Mouse (Mus musculus): ENCODE data around the gene Foxg1. TPM values are rescaled to one million over a fixed set of nuclear protein-coding genes. Genes with fewer than 3 reads are reported as not detected.

The Foxg1 gene
- polyA plus RNA-seq, 1 experiment from 2014 or later = 0.75 TPM

DNA sequence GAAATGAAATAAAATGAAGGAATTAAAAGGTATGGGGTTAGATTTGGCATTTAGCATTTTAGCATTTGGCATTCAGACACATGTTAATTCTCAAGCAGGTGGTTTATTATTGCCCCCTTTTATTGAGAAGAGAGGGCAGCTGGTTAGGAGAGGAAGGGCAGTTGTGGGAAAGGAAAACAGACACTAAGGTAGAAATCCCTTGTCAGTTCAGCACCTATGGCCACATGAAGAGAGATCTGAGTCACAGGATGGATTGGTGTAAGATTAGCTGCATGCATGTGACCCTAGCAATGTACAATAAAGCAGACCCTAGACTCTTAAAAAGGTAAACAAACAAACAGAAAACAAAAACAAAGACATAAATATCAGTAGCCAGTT is 15.7 kb downstream of the Foxg1 start:
- no peak overlapping the region for H3K4me2 ChIP-seq

GRCm38 (mm10) chr12:49398636-49399035 is 16.2 kb downstream of the Foxg1 start:
- H3K4me3 ChIP-seq (ENCODE audit: low read depth, low read length) = no peak overlapping the region
- H3K4me2 ChIP-seq = no peak overlapping the region
- no peaks in the 10 kb centered on the region for H3K9me3 ChIP-seq (ENCODE audit: control insufficient read depth, low read length)
- ATAC-seq (replicated peaks; ENCODE audit: low FRiP score) (no peak), DNase-seq (ENCODE audit: low spot score) (no peak)
- H3K9ac ChIP-seq (ENCODE audit: low read depth, low read length) = no peak overlapping the region
- H3K27me3 ChIP-seq (replicated peaks; ENCODE audit: control insufficient read depth, insufficient read depth, low read length) = peaks cover 73% of the 10 kb centered on the region
- H3K27ac ChIP-seq (ENCODE audit: low read depth, low read length) = no peak overlapping the region
- no peaks in the 10 kb centered on the region for H3K4me1 ChIP-seq (replicated peaks; ENCODE audit: control insufficient read depth, insufficient read depth, low read length)
- 19% methylated on average over 3 of the region's 3 CpGs for WGBS
- no peaks in the 10 kb centered on the region for H3K36me3 ChIP-seq (ENCODE audit: control insufficient read depth, insufficient read depth, low read length)

More for the DNA sequence above, 15.7 kb downstream of the Foxg1 start:
- H3K27me3 ChIP-seq (replicated peaks; ENCODE audit: control insufficient read depth, insufficient read depth, low read length) = peaks cover 71% of the 10 kb centered on the region
- H3K9me3 ChIP-seq (ENCODE audit: control insufficient read depth, low read length) = no peaks in the 10 kb centered on the region
- no peaks in the 10 kb centered on the region for H3K4me1 ChIP-seq (replicated peaks; ENCODE audit: control insufficient read depth, insufficient read depth, low read length)
- no peak overlapping the region for H3K4me3 ChIP-seq (ENCODE audit: low read depth, low read length)
- no peaks in the 10 kb centered on the region for H3K36me3 ChIP-seq (ENCODE audit: control insufficient read depth, insufficient read depth, low read length)
- no peak overlapping the region for H3K9ac ChIP-seq (ENCODE audit: low read depth, low read length)
- no peak overlapping the region for H3K27ac ChIP-seq (ENCODE audit: low read depth, low read length)
- no peak for ATAC-seq (replicated peaks; ENCODE audit: low FRiP score)
- no peak for DNase-seq (ENCODE audit: low spot score)

DNA sequence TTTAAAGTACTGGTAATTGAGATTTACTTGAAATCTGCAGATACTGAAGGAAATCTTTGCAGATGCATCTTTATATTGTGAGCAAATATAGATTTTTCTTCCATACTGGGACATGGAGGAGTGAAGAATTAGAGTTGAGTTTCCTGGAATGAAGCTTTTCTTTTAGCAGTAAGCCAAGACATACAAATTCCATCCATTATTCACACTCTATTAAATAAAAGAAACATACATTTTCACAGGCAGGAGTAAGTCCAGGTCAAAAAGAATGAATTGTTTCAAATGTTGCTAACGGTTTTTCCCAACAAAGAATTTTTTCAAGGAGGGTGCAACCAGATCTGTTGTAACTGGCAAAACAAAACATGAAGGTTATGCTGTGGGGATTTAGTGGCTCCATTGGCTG is 17.2 kb downstream of the Foxg1 start:
- no peak overlapping the region for H3K9ac ChIP-seq (ENCODE audit: low read depth, low read length)
- no peak overlapping the region for H3K4me2 ChIP-seq
- ATAC-seq (replicated peaks; ENCODE audit: low FRiP score) (no peak), DNase-seq (ENCODE audit: low spot score) (no peak)
- peaks cover 66% of the 10 kb centered on the region for H3K27me3 ChIP-seq (replicated peaks; ENCODE audit: control insufficient read depth, insufficient read depth, low read length)
- no peak overlapping the region for H3K4me3 ChIP-seq (ENCODE audit: low read depth, low read length)
- no peaks in the 10 kb centered on the region for H3K9me3 ChIP-seq (ENCODE audit: control insufficient read depth, low read length)
- 2% methylated on average over 1 of the region's 1 CpGs for WGBS
- H3K27ac ChIP-seq (ENCODE audit: low read depth, low read length) = no peak overlapping the region
- no peaks in the 10 kb centered on the region for H3K4me1 ChIP-seq (replicated peaks; ENCODE audit: control insufficient read depth, insufficient read depth, low read length)
- H3K36me3 ChIP-seq (ENCODE audit: control insufficient read depth, insufficient read depth, low read length) = no peaks in the 10 kb centered on the region

GRCm38 (mm10) chr12:49400036-49400852 is 17.8 kb downstream of the Foxg1 start:
- Histone ChIP-seq H3K4me2 (no peak overlapping the region), H3K27ac (ENCODE audit: low read depth, low read length) (no peak overlapping the region), H3K27me3 (replicated peaks; ENCODE audit: control insufficient read depth, insufficient read depth, low read length) (peaks cover 60% of the 10 kb centered on the region), H3K9ac (ENCODE audit: low read depth, low read length) (no peak overlapping the region), H3K4me1 (replicated peaks; ENCODE audit: control insufficient read depth, insufficient read depth, low read length) (no peaks in the 10 kb centered on the region), H3K9me3 (ENCODE audit: control insufficient read depth, low read length) (no peaks in the 10 kb centered on the region), H3K36me3 (ENCODE audit: control insufficient read depth, insufficient read depth, low read length) (no peaks in the 10 kb centered on the region), H3K4me3 (ENCODE audit: low read depth, low read length) (no peak overlapping the region)
- ATAC-seq (replicated peaks; ENCODE audit: low FRiP score) (no peak), DNase-seq (ENCODE audit: low spot score) (no peak)
- 5% methylated on average over 9 of the region's 9 CpGs for WGBS

DNA sequence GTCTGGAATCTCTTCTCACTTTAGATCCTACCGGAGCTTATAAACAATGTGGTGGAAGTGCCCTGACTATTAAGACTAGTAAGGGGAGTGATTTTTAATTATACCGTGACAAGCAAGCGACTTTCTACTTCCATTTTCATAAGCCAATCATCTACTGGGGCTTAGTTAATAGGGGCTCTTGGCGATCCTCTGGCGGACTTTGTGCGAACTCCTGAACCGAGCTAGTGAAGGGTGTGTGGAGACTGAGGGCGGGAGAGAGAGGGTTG is 18.3 kb downstream of the Foxg1 start:
- Histone ChIP-seq H3K9me3 (ENCODE audit: control insufficient read depth, low read length) (no peaks in the 10 kb centered on the region), H3K27ac (ENCODE audit: low read depth, low read length) (no peak overlapping the region), H3K27me3 (replicated peaks; ENCODE audit: control insufficient read depth, insufficient read depth, low read length) (peaks cover 57% of the 10 kb centered on the region), H3K9ac (ENCODE audit: low read depth, low read length) (no peak overlapping the region), H3K36me3 (ENCODE audit: control insufficient read depth, insufficient read depth, low read length) (no peaks in the 10 kb centered on the region), H3K4me3 (ENCODE audit: low read depth, low read length) (peak overlapping the region; percentile 38; the same call in 1 of the 2 replicates), H3K4me2 (peak overlapping the region; percentile 60), H3K4me1 (replicated peaks; ENCODE audit: control insufficient read depth, insufficient read depth, low read length) (no peaks in the 10 kb centered on the region)
- DNase-seq (ENCODE audit: low spot score) (no peak), ATAC-seq (replicated peaks; ENCODE audit: low FRiP score) (no peak)
- under 1% methylated on average over 8 of the region's 8 CpGs for WGBS

- Histone ChIP-seq H3K4me1 (replicated peaks; ENCODE audit: control insufficient read depth, insufficient read depth, low read length) (no peaks in the 10 kb centered on the region), H3K4me3 (ENCODE audit: low read depth, low read length) (peak overlapping the region; percentile 38), H3K9me3 (ENCODE audit: control insufficient read depth, low read length) (no peaks in the 10 kb centered on the region), H3K9ac (ENCODE audit: low read depth, low read length) (no peak overlapping the region), H3K27me3 (replicated peaks; ENCODE audit: control insufficient read depth, insufficient read depth, low read length) (peaks cover 54% of the 10 kb centered on the region), H3K27ac (ENCODE audit: low read depth, low read length) (no peak overlapping the region), H3K36me3 (ENCODE audit: control insufficient read depth, insufficient read depth, low read length) (no peaks in the 10 kb centered on the region), H3K4me2 (peak overlapping the region; percentile 60)
- WGBS = 2% methylated on average over 56 of the region's 68 CpGs
- DNase-seq (ENCODE audit: low spot score) = peak; percentile 39
- peak; percentile 36; the same call in 1 of the 2 replicates for ATAC-seq (replicated peaks; ENCODE audit: low FRiP score)
Measured at GRCm38 (mm10) chr12:49401119-49401795, 18.8 kb downstream of the Foxg1 start.

DNA sequence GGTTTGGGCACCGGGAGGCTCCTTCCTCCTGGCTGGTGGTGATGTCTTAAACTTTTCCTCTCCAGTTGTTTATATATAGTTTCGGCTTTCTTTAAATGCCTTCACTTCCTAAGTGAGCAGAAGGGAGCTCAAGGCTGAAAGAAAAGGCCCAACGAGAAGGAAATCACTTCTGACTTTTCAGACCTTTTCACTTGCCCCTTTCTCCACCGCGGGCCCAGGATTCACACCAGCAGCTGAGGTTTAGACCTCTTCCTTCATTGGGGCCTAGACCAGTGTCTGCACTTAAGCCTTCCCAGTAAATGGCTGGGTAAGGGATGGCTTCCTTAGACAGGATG is 19.3 kb downstream of the Foxg1 start:
- H3K4me2 ChIP-seq = peak overlapping the region; percentile 60

GRCm38 (mm10) chr12:49409833-49410232 is 27.4 kb downstream of the Foxg1 start:
- Histone ChIP-seq H3K36me3 (ENCODE audit: control insufficient read depth, insufficient read depth, low read length) (no peaks in the 10 kb centered on the region), H3K9me3 (ENCODE audit: control insufficient read depth, low read length) (no peaks in the 10 kb centered on the region), H3K4me2 (no peak overlapping the region), H3K4me1 (replicated peaks; ENCODE audit: control insufficient read depth, insufficient read depth, low read length) (no peaks in the 10 kb centered on the region), H3K27ac (ENCODE audit: low read depth, low read length) (no peak overlapping the region), H3K9ac (ENCODE audit: low read depth, low read length) (no peak overlapping the region), H3K4me3 (ENCODE audit: low read depth, low read length) (no peak overlapping the region), H3K27me3 (replicated peaks; ENCODE audit: control insufficient read depth, insufficient read depth, low read length) (no peaks in the 10 kb centered on the region)
- no peak for ATAC-seq (replicated peaks; ENCODE audit: low FRiP score)
- no peak for DNase-seq (ENCODE audit: low spot score)
- WGBS = 84% methylated on average over 2 of the region's 2 CpGs

More for the DNA sequence above, 19.3 kb downstream of the Foxg1 start:
- Histone ChIP-seq H3K4me1 (replicated peaks; ENCODE audit: control insufficient read depth, insufficient read depth, low read length) (no peaks in the 10 kb centered on the region), H3K9ac (ENCODE audit: low read depth, low read length) (no peak overlapping the region), H3K27ac (ENCODE audit: low read depth, low read length) (no peak overlapping the region), H3K9me3 (ENCODE audit: control insufficient read depth, low read length) (no peaks in the 10 kb centered on the region), H3K4me3 (ENCODE audit: low read depth, low read length) (peak overlapping the region; percentile 38), H3K27me3 (replicated peaks; ENCODE audit: control insufficient read depth, insufficient read depth, low read length) (peaks cover 52% of the 10 kb centered on the region), H3K36me3 (ENCODE audit: control insufficient read depth, insufficient read depth, low read length) (no peaks in the 10 kb centered on the region)
- WGBS = 3% methylated on average over 5 of the region's 5 CpGs
- DNase-seq (ENCODE audit: low spot score) (no peak), ATAC-seq (replicated peaks; ENCODE audit: low FRiP score) (no peak)

- Histone ChIP-seq H3K4me2 (no peak overlapping the region), H3K36me3 (ENCODE audit: control insufficient read depth, insufficient read depth, low read length) (no peaks in the 10 kb centered on the region), H3K27me3 (replicated peaks; ENCODE audit: control insufficient read depth, insufficient read depth, low read length) (no peaks in the 10 kb centered on the region), H3K4me1 (replicated peaks; ENCODE audit: control insufficient read depth, insufficient read depth, low read length) (no peaks in the 10 kb centered on the region), H3K9ac (ENCODE audit: low read depth, low read length) (no peak overlapping the region), H3K27ac (ENCODE audit: low read depth, low read length) (no peak overlapping the region), H3K9me3 (ENCODE audit: control insufficient read depth, low read length) (no peaks in the 10 kb centered on the region), H3K4me3 (ENCODE audit: low read depth, low read length) (no peak overlapping the region)
- no peak for ATAC-seq (replicated peaks; ENCODE audit: low FRiP score)
- DNase-seq (ENCODE audit: low spot score) = no peak
- WGBS = 81% methylated on average over 3 of the region's 3 CpGs
Measured at GRCm38 (mm10) chr12:49417963-49418362, 35.5 kb downstream of the Foxg1 start.

All from liver, embryonic 11.5 days (tissue).